Mouse (Mus musculus): ENCODE data around the gene Sik2. TPM values are rescaled to one million over a fixed set of nuclear protein-coding genes. Genes with fewer than 3 reads are reported as not detected.

Sik2 gene
- polyA plus RNA-seq, 1 experiment from 2014 or later = 16.7 TPM

GRCm38 (mm10) chr9:50852634-50853349 lies 156.1 kb downstream of the Sik2 start:
- no peak overlapping the region for H3K4me3 ChIP-seq
- H3K4me1 ChIP-seq = peaks cover 38% of the 10 kb centered on the region
- no peak for DNase-seq (ENCODE audit: low spot score)
- WGBS = 83% methylated on average over 17 of the region's 17 CpGs
- no peaks in the 10 kb centered on the region for H3K36me3 ChIP-seq
- 0 out of 2 replicates have a peak overlapping the region, but pooled peaks have one; percentile 1 for H3K27ac ChIP-seq
- H3K27me3 ChIP-seq (ENCODE audit: low read depth, poor library complexity, severe bottlenecking) = no peaks in the 10 kb centered on the region
- H3K9me3 ChIP-seq (replicated peaks) = no peaks in the 10 kb centered on the region

- 74% methylated on average over 8 of the region's 8 CpGs for WGBS
- H3K4me3 ChIP-seq = no peak overlapping the region
- no peaks in the 10 kb centered on the region for H3K36me3 ChIP-seq
- no peaks in the 10 kb centered on the region for H3K27me3 ChIP-seq (ENCODE audit: low read depth, poor library complexity, severe bottlenecking)
- H3K4me1 ChIP-seq = peaks cover 35% of the 10 kb centered on the region
- DNase-seq (ENCODE audit: low spot score) = no peak
- no peak overlapping the region for H3K27ac ChIP-seq
- no peaks in the 10 kb centered on the region for H3K9me3 ChIP-seq (replicated peaks)
Observed at GRCm38 (mm10) chr9:50850713-50851112, 158.2 kb downstream of the Sik2 start.

GRCm38 (mm10) chr9:50850271-50850670 lies 158.6 kb downstream of the Sik2 start:
- no peak for DNase-seq (ENCODE audit: low spot score)
- H3K27me3 ChIP-seq (ENCODE audit: low read depth, poor library complexity, severe bottlenecking) = no peaks in the 10 kb centered on the region
- WGBS = 35% methylated on average over 11 of the region's 11 CpGs
- no peak overlapping the region for H3K27ac ChIP-seq
- no peaks in the 10 kb centered on the region for H3K36me3 ChIP-seq
- peaks cover 32% of the 10 kb centered on the region for H3K4me1 ChIP-seq
- H3K9me3 ChIP-seq (replicated peaks) = no peaks in the 10 kb centered on the region
- H3K4me3 ChIP-seq = no peak overlapping the region

GRCm38 (mm10) chr9:50849755-50850154 lies 159.1 kb downstream of the Sik2 start:
- H3K4me3 ChIP-seq = no peak overlapping the region
- H3K27ac ChIP-seq = no peak overlapping the region
- H3K27me3 ChIP-seq (ENCODE audit: low read depth, poor library complexity, severe bottlenecking) = no peaks in the 10 kb centered on the region
- no peak for DNase-seq (ENCODE audit: low spot score)
- H3K36me3 ChIP-seq = 0 out of 2 replicates have a peak, but pooled peaks cover 1% of the 10 kb centered on the region
- H3K4me1 ChIP-seq = peaks cover 32% of the 10 kb centered on the region
- no peaks in the 10 kb centered on the region for H3K9me3 ChIP-seq (replicated peaks)
- 85% methylated on average over 9 of the region's 9 CpGs for WGBS

GRCm38 (mm10) chr9:50849249-50849648 lies 159.6 kb downstream of the Sik2 start:
- 26% methylated on average over 8 of the region's 8 CpGs for WGBS
- H3K4me3 ChIP-seq = no peak overlapping the region

GRCm38 (mm10) chr9:50848821-50849220 lies 160.1 kb downstream of the Sik2 start:
- peaks cover 9% of the 10 kb centered on the region for H3K36me3 ChIP-seq
- DNase-seq (ENCODE audit: low spot score) = no peak
- H3K9me3 ChIP-seq (replicated peaks) = no peaks in the 10 kb centered on the region
- 73% methylated on average over 5 of the region's 5 CpGs for WGBS
- H3K27ac ChIP-seq = no peak overlapping the region
- H3K27me3 ChIP-seq (ENCODE audit: low read depth, poor library complexity, severe bottlenecking) = no peaks in the 10 kb centered on the region
- H3K4me3 ChIP-seq = no peak overlapping the region
- peaks cover 23% of the 10 kb centered on the region for H3K4me1 ChIP-seq

More at GRCm38 (mm10) chr9:50849249-50849648, 159.6 kb downstream of the Sik2 start:
- H3K27ac ChIP-seq = no peak overlapping the region
- H3K9me3 ChIP-seq (replicated peaks) = no peaks in the 10 kb centered on the region
- 0 out of 2 replicates have a peak, but pooled peaks cover 6% of the 10 kb centered on the region for H3K36me3 ChIP-seq
- DNase-seq (ENCODE audit: low spot score) = peak; percentile 94
- no peaks in the 10 kb centered on the region for H3K27me3 ChIP-seq (ENCODE audit: low read depth, poor library complexity, severe bottlenecking)
- peaks cover 27% of the 10 kb centered on the region for H3K4me1 ChIP-seq

GRCm38 (mm10) chr9:50847606-50848368 lies 161.1 kb downstream of the Sik2 start:
- 68% methylated on average over 12 of the region's 12 CpGs for WGBS
- no peak overlapping the region for H3K4me3 ChIP-seq
- H3K9me3 ChIP-seq (replicated peaks) = no peaks in the 10 kb centered on the region
- no peaks in the 10 kb centered on the region for H3K27me3 ChIP-seq (ENCODE audit: low read depth, poor library complexity, severe bottlenecking)
- peaks cover 18% of the 10 kb centered on the region for H3K36me3 ChIP-seq
- no peak overlapping the region for H3K27ac ChIP-seq
- H3K4me1 ChIP-seq = peaks cover 18% of the 10 kb centered on the region
- DNase-seq (ENCODE audit: low spot score) = no peak

GRCm38 (mm10) chr9:50847133-50847532 lies 161.7 kb downstream of the Sik2 start:
- Histone ChIP-seq H3K27ac (no peak overlapping the region), H3K4me1 (peaks cover 14% of the 10 kb centered on the region; the same call in 1 of the 2 replicates), H3K27me3 (ENCODE audit: low read depth, poor library complexity, severe bottlenecking) (no peaks in the 10 kb centered on the region), H3K4me3 (no peak overlapping the region), H3K36me3 (peaks cover 21% of the 10 kb centered on the region), H3K9me3 (replicated peaks) (no peaks in the 10 kb centered on the region)
- DNase-seq (ENCODE audit: low spot score) = no peak
- WGBS = 91% methylated on average over 6 of the region's 6 CpGs

GRCm38 (mm10) chr9:50845547-50845946 lies 163.3 kb downstream of the Sik2 start:
- no peaks in the 10 kb centered on the region for H3K9me3 ChIP-seq (replicated peaks)
- no peak overlapping the region for H3K4me3 ChIP-seq
- 70% methylated on average over 9 of the region's 9 CpGs for WGBS
- DNase-seq (ENCODE audit: low spot score) = no peak
- H3K27ac ChIP-seq = no peak overlapping the region
- peaks cover 14% of the 10 kb centered on the region; the same call in 1 of the 2 replicates for H3K4me1 ChIP-seq
- H3K27me3 ChIP-seq (ENCODE audit: low read depth, poor library complexity, severe bottlenecking) = no peaks in the 10 kb centered on the region
- peaks cover 21% of the 10 kb centered on the region for H3K36me3 ChIP-seq

- peaks cover 21% of the 10 kb centered on the region for H3K36me3 ChIP-seq
- no peak for DNase-seq (ENCODE audit: low spot score)
- no peaks in the 10 kb centered on the region for H3K27me3 ChIP-seq (ENCODE audit: low read depth, poor library complexity, severe bottlenecking)
- no peak within 1 kb of the TSS for H3K27ac ChIP-seq
- H3K4me3 ChIP-seq = no peak within 1 kb of the TSS
- H3K9me3 ChIP-seq (replicated peaks) = no peaks in the 10 kb centered on the region
- peaks cover 14% of the 10 kb centered on the region; the same call in 1 of the 2 replicates for H3K4me1 ChIP-seq
- WGBS = 94% methylated on average over 3 of the region's 3 CpGs
Observed at GRCm38 (mm10) chr9:50845081-50845480, 163.8 kb downstream of the Sik2 start, which contains the start of gene Ppp2r1b. Ppp2r1b (plus strand) TSS chr9:50845301.

Other genes with a start within 250 kb of the Sik2 start
- gene Fdxacb1, start 240.8 kb downstream of the Sik2 start, polyA plus RNA-seq (2016; fragmentation: Nextera tagmentation; extraction: Ambion mirVana) = 12.6 and 14.0 TPM in 2 replicates
- 42.2 and 43.0 TPM in 2 replicates for gene Alg9, start 234.1 kb downstream of the Sik2 start, polyA plus RNA-seq (2016; fragmentation: Nextera tagmentation; extraction: Ambion mirVana)
- gene 1110032A03Rik, start 233.6 kb downstream of the Sik2 start, polyA plus RNA-seq (2016; fragmentation: Nextera tagmentation; extraction: Ambion mirVana) = 19.7 and 25.8 TPM in 2 replicates
- gene Ppp2r1b, start 163.8 kb downstream of the Sik2 start, polyA plus RNA-seq (2016; fragmentation: Nextera tagmentation; extraction: Ambion mirVana) = 159 and 177 TPM in 2 replicates
- gene Btg4, start 51.8 kb upstream of the Sik2 start, polyA plus RNA-seq (2016; fragmentation: Nextera tagmentation; extraction: Ambion mirVana) = not detected in 2 replicates
- 1.0 and 3.7 TPM in 2 replicates for gene Layn, start 68.0 kb upstream of the Sik2 start, polyA plus RNA-seq (2016; fragmentation: Nextera tagmentation; extraction: Ambion mirVana)
- 0.15 TPM in 1 of 2 replicates, not detected in the other for gene 4833427G06Rik, start 93.0 kb upstream of the Sik2 start, polyA plus RNA-seq (2016; fragmentation: Nextera tagmentation; extraction: Ambion mirVana)
- gene Gm32742, start 156.4 kb upstream of the Sik2 start, polyA plus RNA-seq (2016; fragmentation: Nextera tagmentation; extraction: Ambion mirVana) = 0.03 TPM in 1 of 2 replicates, not detected in the other
- gene Pou2af1, start 204.6 kb upstream of the Sik2 start, polyA plus RNA-seq (2016; fragmentation: Nextera tagmentation; extraction: Ambion mirVana) = not detected in 2 replicates

All from limb, embryonic 10.5 days (tissue).